Comparison of ENCODE assay signal across 9 mouse cellular contexts in genomic region chr11:6178673-6179166, GRCm38 (mm10). TPM values are rescaled to one million over a fixed set of nuclear protein-coding genes. Genes with fewer than 3 reads are reported as not detected.
DNase-seq lines count a peak whose midpoint lies in the region; ATAC-seq and TF ChIP-seq lines count a peak whose summit lies in the region.
"Had no signal": no experiment of that assay in that cellular context is flagged by ENCODE, and none has a peak within 500 bp of the region (broad histone marks: within the 10 kb centered on the region; RNA-seq: fewer than 3 reads in every experiment).

No protein-coding gene starts in this region.

- no peaks in the 10 kb centered on the region for H3K36me3 ChIP-seq in hindbrain, embryonic 11.5 days (ENCODE audit: control insufficient read depth, insufficient read depth, low read length)
- H3K36me3 ChIP-seq in kidney, adult 2 months (ENCODE audit: control insufficient read depth, insufficient read depth, low read length) = no peaks in the 10 kb centered on the region

- ATAC-seq in frontal cortex, adult (ENCODE audit: low TSS enrichment) = peak; percentile 80
- no peak for ATAC-seq in hindbrain, embryonic 11.5 days (ENCODE audit: low FRiP score)

- TF ChIP-seq POLR2A in kidney, adult 2 months (IDR thresholded peaks at IDR 0.05; ENCODE audit: low read depth, low read length) = no peak

- DNase-seq in frontal cortex, postnatal 10 days (ENCODE audit: low spot score in 2 of 2) = no peak
- DNase-seq in right cerebral cortex, postnatal 36 days (ENCODE audit: low spot score in 2 of 2) = peak; percentile 30 to 67
- no peak for DNase-seq in right cerebral cortex, postnatal 10 days (ENCODE audit: low spot score in 2 of 2)
- peak; percentile 16 for DNase-seq in hindbrain, embryonic 11.5 days (ENCODE audit: low spot score)
- DNase-seq in natural killer cell, adult 2 months (ENCODE audit: low spot score in 2 of 2) = peak; percentile 15 to 30
- DNase-seq in adrenal gland, adult 2 months = no peak
- DNase-seq in kidney, adult 2 months = no peak

- 0 out of 2 replicates have a peak overlapping the region, but pooled peaks have one; percentile 21 for H3K27ac ChIP-seq in hindbrain, embryonic 11.5 days (ENCODE audit: low read depth, low read length)
- H3K27ac ChIP-seq in kidney, adult 2 months (ENCODE audit: insufficient read depth, low read depth, low read length) = no peak overlapping the region

- H3K9ac ChIP-seq in hindbrain, embryonic 11.5 days (ENCODE audit: low read depth, low read length) = no peak overlapping the region

- no peak overlapping the region for H3K4me3 ChIP-seq in hindbrain, embryonic 11.5 days (ENCODE audit: low read depth, low read length)
- H3K4me3 ChIP-seq in kidney, adult 2 months (ENCODE audit: insufficient read depth, low read depth, low read length) = no peak overlapping the region

- no peaks in the 10 kb centered on the region for H3K27me3 ChIP-seq in hindbrain, embryonic 11.5 days (ENCODE audit: control insufficient read depth, insufficient read depth, low read length)
- H3K27me3 ChIP-seq in kidney, adult 2 months (replicated peaks; ENCODE audit: control insufficient read depth, insufficient read depth, low read length) = no peaks in the 10 kb centered on the region

- H3K9me3 ChIP-seq in hindbrain, embryonic 11.5 days (ENCODE audit: control insufficient read depth, low read length) = no peaks in the 10 kb centered on the region
- H3K9me3 ChIP-seq: G1E had no signal

- H3K4me1 ChIP-seq in hindbrain, embryonic 11.5 days (replicated peaks; ENCODE audit: control insufficient read depth, insufficient read depth, low read length) = peaks cover 7% of the 10 kb centered on the region; the same call in 1 of the 2 replicates
- H3K4me1 ChIP-seq in kidney, adult 2 months (ENCODE audit: control insufficient read depth, insufficient read depth, low read length) = peaks cover 5% of the 10 kb centered on the region; the same call in 1 of the 2 replicates

- WGBS in hindbrain, embryonic 11.5 days = 10% methylated on average over 2 of the region's 2 CpGs
- WGBS in kidney, adult 2 months = 17% methylated on average over 2 of the region's 2 CpGs

- no peak overlapping the region for H3K4me2 ChIP-seq in hindbrain, embryonic 11.5 days (replicated peaks; ENCODE audit: low read depth, low read length)

- TF ChIP-seq CTCF in kidney, adult 2 months (conservative IDR thresholded peaks at IDR 0.05; ENCODE audit: insufficient read depth, insufficient read length, low read depth, low read length) = no peak

RNA-seq across cellular contexts. Expression of gene A730071L15Rik, which starts 21.1 kb away (rescaled TPM):
- 0.43 and 1.2 TPM in 2 replicates for polyA plus RNA-seq in hindbrain, embryonic 11.5 days (2014; fragmentation: Nextera tagmentation; extraction: Ambion mirVana)
- under 1 TPM; 0.23 to 0.35 TPM for total RNA-seq in adrenal gland, adult 2 months (2021)
- not detected in 2 replicates for polyA plus RNA-seq in adrenal gland, adult 2 months (2012; rRNA removed)
- polyA plus RNA-seq in kidney, adult 2 months (2012; rRNA removed) = 0.18 and 0.20 TPM in 2 replicates
- polyA plus RNA-seq: G1E had no signal

RNA-seq across cellular contexts. Expression of gene Nudcd3, which starts 21.5 kb away (rescaled TPM):
- 40.8 and 43.9 TPM in 2 replicates for polyA plus RNA-seq in hindbrain, embryonic 11.5 days (2014; fragmentation: Nextera tagmentation; extraction: Ambion mirVana)
- 10 to 100 TPM; 51.3 to 69.0 TPM for total RNA-seq in adrenal gland, adult 2 months (2021)
- 34.2 and 37.5 TPM in 2 replicates for polyA plus RNA-seq in adrenal gland, adult 2 months (2012; rRNA removed)
- polyA plus RNA-seq in kidney, adult 2 months (2012; rRNA removed) = 39.6 and 40.8 TPM in 2 replicates

RNA-seq across cellular contexts. Expression of gene Npc1l1, which starts 51.2 kb away (rescaled TPM):
- polyA plus RNA-seq in hindbrain, embryonic 11.5 days (2014; fragmentation: Nextera tagmentation; extraction: Ambion mirVana) = not detected in 2 replicates
- total RNA-seq in adrenal gland, adult 2 months (2021) = not detected
- polyA plus RNA-seq in adrenal gland, adult 2 months (2012; rRNA removed) = 0.18 and 0.32 TPM in 2 replicates
- polyA plus RNA-seq in kidney, adult 2 months (2012; rRNA removed) = 0.06 and 0.11 TPM in 2 replicates
- polyA plus RNA-seq: G1E had no signal

Comparison
In these comparisons a context has a peak if more than half of its experiments do, and no peak if none do; other contexts are left out.
1. DNase-seq: peak in right cerebral cortex, postnatal 36 days (2 of 2), hindbrain, embryonic 11.5 days (single experiment) and natural killer cell, adult 2 months (2 of 2); none in frontal cortex, postnatal 10 days (0 of 2), right cerebral cortex, postnatal 10 days (0 of 2), adrenal gland, adult 2 months (single experiment) and kidney, adult 2 months (single experiment).